Mouse (Mus musculus): ENCODE results near the gene Manba.
"Not testable (repeated sequence)": the region's sequence is repeated elsewhere in the genome, so short reads cannot be mapped to it uniquely, and the experiment has no call there.

Gene Manba

GRCm38 (mm10) chr3:135485128-135485899, at the start of gene Manba:
Gene Manba (plus strand): TSS chr3:135485611.
- peak; percentile 89 to 94 for DNase-seq

- no peak for DNase-seq
Measured at GRCm38 (mm10) chr3:135436901-135437616, 48.4 kb upstream of the Manba start.

- DNase-seq, result peak; percentile 99 to 100
Measured at GRCm38 (mm10) chr3:135437758-135438495, 47.5 kb upstream of the Manba start, which contains the start of gene Ube2d3. Gene Ube2d3 (plus strand): TSS chr3:135438149.

GRCm38 (mm10) chr3:135438531-135438912, 46.9 kb upstream of the Manba start:
- DNase-seq, result peak; percentile 93 to 95

- DNase-seq, result peak; percentile 92 to 96
Measured at GRCm38 (mm10) chr3:135438913-135439531, 46.4 kb upstream of the Manba start.

GRCm38 (mm10) chr3:135439651-135440050, 45.8 kb upstream of the Manba start:
- no peak for DNase-seq

- peak; percentile 14 to 51 for DNase-seq
Measured at GRCm38 (mm10) chr3:135440221-135440620, 45.2 kb upstream of the Manba start.

GRCm38 (mm10) chr3:135440621-135441020, 44.8 kb upstream of the Manba start:
- DNase-seq, result no peak

GRCm38 (mm10) chr3:135444930-135445329, 40.5 kb upstream of the Manba start:
- no peak for DNase-seq

GRCm38 (mm10) chr3:135458981-135459380, 26.4 kb upstream of the Manba start:
- no peak for DNase-seq

- no peak for DNase-seq
Measured at GRCm38 (mm10) chr3:135468402-135468801, 17.0 kb upstream of the Manba start.

GRCm38 (mm10) chr3:135469146-135469545, 16.3 kb upstream of the Manba start:
- no peak for DNase-seq

- DNase-seq, result peak; percentile 88 to 90
Measured at GRCm38 (mm10) chr3:135469974-135470373, 15.4 kb upstream of the Manba start.

GRCm38 (mm10) chr3:135470823-135471222, 14.6 kb upstream of the Manba start:
- DNase-seq, result no peak

GRCm38 (mm10) chr3:135475025-135475424, 10.4 kb upstream of the Manba start:
- DNase-seq, result peak; percentile 47 to 85

- no peak for DNase-seq
Measured at GRCm38 (mm10) chr3:135476286-135476685, 9.1 kb upstream of the Manba start.

- no peak for DNase-seq
Measured at GRCm38 (mm10) chr3:135476977-135477376, 8.4 kb upstream of the Manba start.

- not testable (repeated sequence) for DNase-seq
Measured at GRCm38 (mm10) chr3:135479090-135479489, 6.3 kb upstream of the Manba start.

GRCm38 (mm10) chr3:135480767-135481166, 4.6 kb upstream of the Manba start:
- DNase-seq, result no peak

GRCm38 (mm10) chr3:135481608-135482007, 3.8 kb upstream of the Manba start:
- peak; percentile 44 to 67 for DNase-seq

GRCm38 (mm10) chr3:135484650-135485049, 761 bp upstream of the Manba start:
- not testable (repeated sequence) for DNase-seq

- DNase-seq, result no peak
Measured at GRCm38 (mm10) chr3:135485900-135486241, 460 bp downstream of the Manba start.

- no peak for DNase-seq
Measured at GRCm38 (mm10) chr3:135486351-135486750, 940 bp downstream of the Manba start.
